Mouse (Mus musculus) frontal cortex, postnatal 36 days (tissue): Measurements from ENCODE around the gene Drc7.
A peak's percentile ranks its signal among the peaks of the same experiment; 100 is the strongest.
"Not testable (repeated sequence)": the region's sequence is repeated elsewhere in the genome, so short reads cannot be mapped to it uniquely, and the experiment has no call there.

Source experiments
- DNase-seq, 2 experiments: peaks; one replicate each; pipeline ENCODE4 v3.0.0; 2022; ENCODE audit warnings: low spot score in 2 of 2

Drc7 gene

DNA sequence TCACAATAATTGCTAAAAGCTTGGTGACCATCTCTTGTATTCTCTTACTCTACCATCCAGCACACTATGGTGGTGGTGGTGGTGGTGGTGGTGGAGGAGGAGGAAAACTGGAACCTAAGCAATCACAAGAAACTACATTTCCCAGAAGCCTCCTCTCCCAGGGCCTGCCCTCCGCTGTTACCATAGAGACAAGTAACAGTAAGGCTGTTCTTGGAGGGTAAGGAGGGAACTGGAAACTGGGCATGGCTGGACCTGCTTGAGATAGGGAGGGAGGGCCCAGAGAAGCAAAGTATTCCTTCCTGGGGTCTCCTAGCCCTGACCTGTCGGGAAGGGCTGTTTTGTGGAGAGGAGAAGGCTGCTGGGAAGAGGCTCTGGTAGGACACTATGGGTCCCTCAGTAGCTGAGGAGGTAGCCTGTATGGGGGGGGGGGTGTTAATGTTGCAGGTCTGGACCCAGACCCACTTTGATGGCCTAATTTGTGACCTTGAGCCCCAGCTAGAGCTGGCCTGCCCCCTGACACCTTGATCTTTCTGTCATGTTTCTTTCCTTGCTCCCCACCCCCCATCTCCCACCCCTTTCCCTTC lies at the start of gene Drc7:
Gene Drc7 (plus strand): TSS at position 177 of the 584 bp plus-strand sequence.
- peak; percentile 13 to 16 for DNase-seq

GRCm38 (mm10) chr8:95012442-95012919 lies 42.4 kb upstream of the Drc7 start:
- no peak for DNase-seq

DNA sequence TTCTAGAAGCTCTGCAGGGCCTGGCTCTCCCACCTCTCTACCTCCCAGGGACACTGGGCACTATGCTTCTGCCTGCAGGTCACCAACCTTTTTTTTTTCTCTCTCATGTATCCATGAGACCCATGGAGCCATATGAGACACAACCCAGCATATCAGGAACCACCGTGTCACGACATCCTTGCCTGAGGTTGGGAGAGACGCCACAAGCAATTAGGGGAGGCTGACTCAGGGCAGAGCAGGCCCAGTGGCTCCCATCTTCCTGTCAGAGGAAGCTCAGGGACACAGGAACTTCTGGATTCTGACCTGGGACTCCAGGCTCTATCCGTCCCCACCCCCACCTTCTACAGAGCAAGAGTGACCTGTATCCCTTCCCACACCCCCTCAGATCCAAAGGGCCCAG lies 39.0 kb upstream of the Drc7 start:
- DNase-seq = no peak

GRCm38 (mm10) chr8:95016684-95017083 lies 38.2 kb upstream of the Drc7 start:
- no peak for DNase-seq

DNA sequence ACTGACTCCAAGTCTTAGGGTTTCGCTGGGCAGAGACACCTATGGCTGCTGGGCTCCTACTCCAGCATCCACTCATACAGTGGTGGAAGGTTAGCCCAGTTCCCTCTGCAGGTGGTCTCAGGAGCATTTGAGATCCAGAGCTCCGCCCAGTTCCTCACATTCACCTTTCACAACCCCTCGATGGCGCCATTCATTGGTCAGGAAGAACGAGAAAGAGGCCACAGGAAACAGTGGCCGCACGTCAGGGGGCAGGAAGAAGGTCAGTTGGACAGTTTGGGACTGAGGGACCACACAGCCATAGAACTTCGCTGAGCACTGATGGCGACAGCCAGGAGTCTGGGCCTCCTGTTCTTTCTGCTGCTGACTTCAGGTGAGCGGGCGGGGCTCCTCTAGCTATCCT lies 37.5 kb upstream of the Drc7 start, which contains the start of gene Adgrg3:
Gene Adgrg3 (plus strand): TSS at position 242 of the 400 bp plus-strand sequence.
- no peak for DNase-seq

DNA sequence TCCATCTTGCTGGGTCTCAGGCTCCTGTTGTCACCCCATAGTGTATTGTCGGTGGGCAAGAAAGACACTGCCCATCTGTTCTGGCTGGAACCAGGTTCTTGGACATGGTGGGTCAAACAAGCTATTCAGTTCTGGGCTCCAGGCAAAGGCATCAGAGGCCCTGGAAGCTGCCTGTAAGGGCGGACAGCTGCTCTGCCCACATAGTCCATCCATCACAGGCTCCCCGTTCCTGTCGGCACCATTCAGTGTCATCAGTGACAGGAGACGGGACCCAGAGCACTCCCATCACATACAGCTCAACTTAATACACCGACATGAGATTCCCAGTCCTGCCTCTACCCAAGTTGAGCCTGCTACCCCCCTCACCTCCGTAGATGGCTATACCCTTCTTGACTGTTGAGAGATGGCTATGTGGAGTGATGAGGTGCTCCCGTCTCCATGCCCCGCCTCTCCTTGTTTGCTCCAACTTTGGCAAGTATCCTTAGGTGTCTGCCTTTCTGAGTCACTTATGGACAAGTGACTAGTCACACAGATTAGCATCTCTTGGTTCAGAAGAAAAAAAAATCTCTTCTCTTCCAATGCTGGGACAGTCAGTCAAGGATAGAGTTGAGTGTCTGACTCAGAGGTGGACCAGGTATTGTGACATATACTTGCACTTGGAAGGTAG lies 36.8 kb upstream of the Drc7 start:
- no peak for DNase-seq

DNA sequence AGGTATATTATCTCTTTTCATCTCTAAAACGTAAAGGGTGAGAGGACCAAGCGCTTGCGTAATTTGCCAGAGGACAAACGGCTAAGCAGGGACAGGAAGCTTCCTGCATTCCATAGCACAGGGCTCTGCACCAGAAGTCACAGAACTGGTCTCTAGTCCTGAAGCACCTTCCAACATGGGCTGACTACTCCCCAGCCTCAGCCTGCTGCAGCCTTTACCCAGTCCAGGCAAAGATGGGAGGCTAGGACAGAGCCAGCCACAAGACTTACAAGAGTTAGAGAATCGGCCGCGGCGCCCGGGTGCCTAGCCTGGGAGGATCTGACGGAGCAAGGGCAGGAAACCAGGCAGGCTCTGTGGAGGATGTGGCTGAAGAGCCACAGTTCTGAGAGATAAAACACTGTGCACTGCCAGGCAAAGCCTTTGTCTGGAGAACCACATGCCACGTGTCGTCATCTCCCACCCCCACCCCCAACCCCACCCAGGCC lies 34.6 kb upstream of the Drc7 start:
- DNase-seq = no peak

DNA sequence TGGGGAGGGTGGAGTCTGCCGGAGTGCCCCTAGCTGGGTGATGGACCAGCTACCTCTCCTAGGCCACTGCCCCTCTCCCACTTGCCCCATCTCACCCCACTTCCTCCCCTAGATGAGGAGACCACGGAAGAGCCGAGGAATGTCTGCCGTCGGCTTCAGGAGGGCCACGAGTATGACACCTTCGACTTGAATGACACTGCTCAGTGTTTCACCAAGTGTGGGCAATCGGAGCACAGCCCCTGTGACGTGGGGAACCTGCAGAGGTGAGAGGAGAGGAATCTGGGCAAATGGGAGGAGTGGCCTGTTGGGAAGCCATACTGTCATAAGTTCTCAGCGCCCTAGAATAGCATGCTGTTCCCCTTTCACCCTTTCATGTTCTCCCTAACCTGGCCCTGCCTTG lies 34.1 kb upstream of the Drc7 start:
- no peak for DNase-seq

GRCm38 (mm10) chr8:95023201-95023600 lies 31.7 kb upstream of the Drc7 start:
- no peak for DNase-seq

- no peak for DNase-seq
Observed at GRCm38 (mm10) chr8:95024387-95024786, 30.5 kb upstream of the Drc7 start.

GRCm38 (mm10) chr8:95025421-95025820 lies 29.5 kb upstream of the Drc7 start:
- no peak for DNase-seq

GRCm38 (mm10) chr8:95028391-95028790 lies 26.5 kb upstream of the Drc7 start:
- DNase-seq = not testable (repeated sequence)

- DNase-seq = peak; percentile 42 to 61
Observed at GRCm38 (mm10) chr8:95037106-95037925, 17.6 kb upstream of the Drc7 start.

DNA sequence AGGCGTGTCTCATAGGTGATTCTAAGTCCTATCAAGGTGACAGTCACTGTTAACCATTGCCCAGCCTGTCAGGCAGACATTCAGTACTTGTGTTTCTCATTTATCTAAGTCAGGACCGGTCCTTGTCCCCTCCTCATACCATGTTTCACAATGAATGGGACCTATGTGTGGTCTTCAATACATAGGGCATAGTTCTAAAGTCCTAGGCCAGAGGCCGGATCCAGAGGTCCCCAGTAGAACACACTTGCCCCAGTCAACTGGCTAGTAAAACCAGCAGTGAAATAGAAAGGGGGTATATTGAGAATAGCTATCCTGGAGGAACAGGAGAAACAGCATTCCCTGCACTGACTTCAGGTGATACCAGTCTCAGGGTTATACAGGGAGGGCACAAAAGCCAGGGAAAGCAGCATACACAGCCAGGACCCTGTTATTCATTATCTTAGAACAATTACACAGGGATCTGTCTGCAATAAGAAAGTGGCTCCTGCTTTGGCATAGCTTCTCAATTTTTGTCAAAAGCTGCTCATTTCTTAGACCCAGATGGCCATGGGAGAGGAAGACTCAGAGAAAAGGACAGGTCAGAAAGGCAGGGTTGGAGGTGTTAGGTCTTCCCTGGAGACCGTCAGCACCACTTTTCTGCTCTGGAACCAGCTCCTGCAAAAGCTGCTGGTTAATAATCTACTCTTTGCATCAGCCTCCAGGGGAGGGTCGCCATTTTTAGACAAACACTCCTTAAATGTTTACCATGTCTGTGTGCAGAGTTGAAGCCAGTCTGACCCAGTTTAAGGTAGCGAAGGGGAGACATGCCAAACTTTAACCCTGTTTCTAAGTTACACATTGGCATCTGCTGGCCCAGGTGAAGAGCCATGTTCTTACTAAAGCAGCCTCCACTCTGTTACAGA lies 12.8 kb upstream of the Drc7 start:
- no peak for DNase-seq

- DNase-seq = no peak
Observed at GRCm38 (mm10) chr8:95044811-95045210, 10.1 kb upstream of the Drc7 start.

- no peak for DNase-seq
Observed at GRCm38 (mm10) chr8:95046982-95047381, 7.9 kb upstream of the Drc7 start.

GRCm38 (mm10) chr8:95047884-95048680 lies 6.8 kb upstream of the Drc7 start:
- DNase-seq = no peak

DNA sequence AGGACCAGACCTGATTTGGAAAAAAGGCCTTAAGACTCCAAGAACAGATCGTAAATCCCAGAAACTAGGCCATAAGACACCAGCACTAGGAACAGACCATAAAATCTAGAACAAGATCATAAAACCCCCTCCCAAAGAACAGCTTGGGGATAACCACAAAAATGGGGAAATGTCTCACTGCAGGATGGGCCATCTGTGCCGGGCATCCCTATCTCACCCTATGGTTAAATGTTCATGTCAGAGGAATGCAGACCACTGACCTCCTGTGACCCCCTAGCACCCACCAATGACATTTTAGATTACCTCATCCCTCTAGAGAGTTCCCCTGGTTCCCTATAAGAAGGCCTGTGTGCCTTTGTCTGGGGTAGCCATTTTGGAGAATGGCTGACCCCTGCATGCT lies 5.3 kb upstream of the Drc7 start:
- no peak for DNase-seq

GRCm38 (mm10) chr8:95054438-95054837 lies 465 bp upstream of the Drc7 start:
- DNase-seq = no peak

DNA sequence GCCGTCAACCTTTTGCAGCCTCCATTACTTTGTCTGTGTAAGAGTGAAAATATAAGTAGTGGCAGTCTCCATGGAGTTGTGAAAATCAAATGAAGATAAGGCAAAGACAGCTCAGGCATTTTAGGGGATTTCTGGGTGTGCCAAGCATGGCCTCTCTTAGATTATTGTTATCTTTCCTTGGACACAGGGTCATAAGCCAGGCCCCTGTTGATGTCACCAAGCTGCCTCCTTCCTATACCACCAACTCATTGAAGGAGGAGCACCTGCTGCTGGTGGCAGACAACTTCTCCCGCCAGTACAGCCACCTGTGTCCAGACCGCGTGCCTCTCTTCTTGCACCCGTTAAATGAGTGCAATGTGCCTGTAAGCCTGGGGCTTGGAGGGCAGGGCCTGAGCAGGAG lies 1.5 kb downstream of the Drc7 start:
- no peak for DNase-seq

DNA sequence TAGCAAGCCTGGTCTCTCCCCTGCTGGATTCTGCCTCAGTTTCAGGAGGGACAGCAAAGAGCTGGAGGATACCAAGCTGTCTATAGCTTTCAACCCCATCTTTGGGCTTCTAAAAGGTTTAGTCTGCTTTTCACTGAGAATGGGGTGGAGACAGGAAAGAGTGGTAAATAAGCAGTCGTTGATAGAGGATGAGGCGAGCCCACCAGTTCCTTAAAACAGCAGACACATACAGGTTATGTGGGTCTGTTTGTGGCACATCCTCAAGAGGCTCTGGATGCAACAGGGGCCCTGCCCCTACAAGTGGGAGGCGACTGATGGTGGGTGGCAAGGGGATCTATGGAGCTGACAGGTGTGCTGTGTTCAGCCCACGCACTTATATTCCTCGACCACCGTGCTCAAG lies 3.8 kb downstream of the Drc7 start:
- DNase-seq = no peak
